Mouse (Mus musculus) layer of hippocampus, postnatal 10 days (tissue): ENCODE data around the gene Arl9. TPM values are rescaled to one million over a fixed set of nuclear protein-coding genes. Genes with fewer than 3 reads are reported as not detected.
"Not testable (repeated sequence)": the region's sequence is repeated elsewhere in the genome, so short reads cannot be mapped to it uniquely, and the experiment has no call there.

ENCODE experiments used
- DNase-seq, 2 experiments: peaks; one replicate each; pipeline ENCODE4 v3.0.0; 2021; ENCODE audit warnings: low spot score in 2 of 2
- long read RNA-seq: library from polyadenylated mRNA; stranded (forward); transcript quantifications from one replicate; pipeline ENCODE4 v2.0.0, GENCODE M21; 2023
- total RNA-seq, 2 experiments: library from RNA; stranded (reverse); gene quantifications; 2 replicates each; pipeline ENCODE4 v1.2.3; 2021

Arl9 gene
- total RNA-seq, result not detected
- long read RNA-seq, result 0 reads

- DNase-seq, result no peak
These were observed at the start of gene Arl9 for GRCm38 (mm10) chr5:77004051-77004821. TSS of gene Arl9 (plus strand) at chr5:77004055.

GRCm38 (mm10) chr5:76954271-76954900, 49.5 kb upstream of the Arl9 start:
- DNase-seq, result no peak

GRCm38 (mm10) chr5:76955474-76955873, 48.4 kb upstream of the Arl9 start:
- DNase-seq, result no peak

GRCm38 (mm10) chr5:76957954-76958353, 45.9 kb upstream of the Arl9 start:
- DNase-seq, result no peak

GRCm38 (mm10) chr5:76959587-76959986, 44.3 kb upstream of the Arl9 start:
- DNase-seq, result no peak

GRCm38 (mm10) chr5:76962545-76962944, 41.3 kb upstream of the Arl9 start:
- DNase-seq, result no peak

- no peak for DNase-seq
These were observed 39.2 kb upstream of the Arl9 start for GRCm38 (mm10) chr5:76964651-76965050.

- peak in 1 of 2 experiments; percentile 26 for DNase-seq
These were observed 34.6 kb upstream of the Arl9 start for GRCm38 (mm10) chr5:76969250-76969649.

- DNase-seq, result not testable (repeated sequence)
These were observed 32.7 kb upstream of the Arl9 start for GRCm38 (mm10) chr5:76971115-76971514.

GRCm38 (mm10) chr5:76973488-76973887, 30.4 kb upstream of the Arl9 start:
- DNase-seq, result no peak

- no peak for DNase-seq
These were observed 29.7 kb upstream of the Arl9 start for GRCm38 (mm10) chr5:76974207-76974553.

GRCm38 (mm10) chr5:76974554-76975285, 29.1 kb upstream of the Arl9 start, which contains the start of gene Srp72:
TSS of gene Srp72 (plus strand) at chr5:76974683.
- peak; percentile 86 to 90 for DNase-seq

GRCm38 (mm10) chr5:76975736-76976135, 28.1 kb upstream of the Arl9 start:
- no peak for DNase-seq

- no peak for DNase-seq
These were observed 19.8 kb upstream of the Arl9 start for GRCm38 (mm10) chr5:76984015-76984414.

GRCm38 (mm10) chr5:76990789-76991188, 13.1 kb upstream of the Arl9 start:
- DNase-seq, result no peak

- DNase-seq, result no peak
These were observed 10.6 kb upstream of the Arl9 start for GRCm38 (mm10) chr5:76993174-76993814.

GRCm38 (mm10) chr5:76998416-76998815, 5.4 kb upstream of the Arl9 start:
- DNase-seq, result peak; percentile 18 to 40

- DNase-seq, result no peak
These were observed 2.7 kb upstream of the Arl9 start for GRCm38 (mm10) chr5:77001192-77001591.

- no peak for DNase-seq
These were observed 6.5 kb downstream of the Arl9 start for GRCm38 (mm10) chr5:77010352-77010751.

GRCm38 (mm10) chr5:77011082-77011481, 7.2 kb downstream of the Arl9 start:
- DNase-seq, result no peak

GRCm38 (mm10) chr5:77013171-77013570, 9.3 kb downstream of the Arl9 start:
- no peak for DNase-seq
